Mouse (Mus musculus) lung, postnatal 0 days (tissue): ENCODE results near the gene Ddb1.

ENCODE experiments used
- CTCF ChIP-seq: IDR thresholded peaks from 2 replicates; pipeline ENCODE4 v1.5.1; 2016; ENCODE audit warnings: antibody characterized with exemption, mild to moderate bottlenecking
- EP300 ChIP-seq: IDR thresholded peaks from 2 replicates; pipeline ENCODE4 v1.6.1; 2016; ENCODE audit warnings: antibody characterized with exemption, mild to moderate bottlenecking, control low read depth

GRCm38 (mm10) chr19:10555624-10556510 lies 49.3 kb upstream of the Ddb1 start, which contains the start of gene Tmem216:
- TF ChIP-seq CTCF (peak; percentile 27), EP300 (0 out of 2 replicates have a peak, but pooled peaks have one; percentile 43)
